Mouse (Mus musculus) cerebellum, postnatal 10 days (tissue): ENCODE data around the gene Ube2t.
A peak's percentile ranks its signal among the peaks of the same experiment; 100 is the strongest.

Experiments
- DNase-seq, 2 experiments: peaks; one replicate each; pipeline ENCODE4 v3.0.0; 2021; ENCODE audit warnings: mixed read lengths in 2 of 2

The Ube2t gene

GRCm38 (mm10) chr1:134995954-134996353 lies 33.6 kb downstream of the Ube2t start:
- peak in 1 of 2 experiments; percentile 37 for DNase-seq

GRCm38 (mm10) chr1:134996471-134996870 lies 34.1 kb downstream of the Ube2t start:
- no peak for DNase-seq

GRCm38 (mm10) chr1:134997568-134997967 lies 35.2 kb downstream of the Ube2t start:
- no peak for DNase-seq

GRCm38 (mm10) chr1:134998231-134998630 lies 35.9 kb downstream of the Ube2t start:
- peak; percentile 45 to 62 for DNase-seq

- DNase-seq = no peak
Observed at GRCm38 (mm10) chr1:135000527-135000926, 38.2 kb downstream of the Ube2t start.

GRCm38 (mm10) chr1:135003346-135003745 lies 41.0 kb downstream of the Ube2t start:
- no peak for DNase-seq

GRCm38 (mm10) chr1:135005696-135006095 lies 43.3 kb downstream of the Ube2t start:
- peak in 1 of 2 experiments; percentile 27 for DNase-seq

- peak in 1 of 2 experiments; percentile 45 for DNase-seq
Observed at GRCm38 (mm10) chr1:135009833-135010232, 47.5 kb downstream of the Ube2t start.

- no peak for DNase-seq
Observed at GRCm38 (mm10) chr1:135011912-135012311, 49.5 kb downstream of the Ube2t start.

- DNase-seq = peak; percentile 71 to 74
Observed at GRCm38 (mm10) chr1:135012472-135012871, 50.1 kb downstream of the Ube2t start.

- DNase-seq = peak; percentile 71 to 81
Observed at GRCm38 (mm10) chr1:135014921-135015445, 52.6 kb downstream of the Ube2t start.

GRCm38 (mm10) chr1:135016907-135017655 lies 54.7 kb downstream of the Ube2t start:
- DNase-seq = no peak

GRCm38 (mm10) chr1:135017656-135018015 lies 55.3 kb downstream of the Ube2t start:
- DNase-seq = no peak

GRCm38 (mm10) chr1:135019087-135019774 lies 56.9 kb downstream of the Ube2t start:
- peak in 1 of 2 experiments; percentile 47 for DNase-seq

GRCm38 (mm10) chr1:135019775-135020167 lies 57.4 kb downstream of the Ube2t start:
- DNase-seq = no peak

GRCm38 (mm10) chr1:135020281-135020940 lies 58.0 kb downstream of the Ube2t start:
- no peak for DNase-seq

- DNase-seq = peak; percentile 45 to 53
Observed at GRCm38 (mm10) chr1:135020970-135021369, 58.6 kb downstream of the Ube2t start.

- DNase-seq = no peak
Observed at GRCm38 (mm10) chr1:135021936-135022335, 59.6 kb downstream of the Ube2t start.

GRCm38 (mm10) chr1:135023583-135023982 lies 61.2 kb downstream of the Ube2t start:
- no peak for DNase-seq
